Mouse (Mus musculus): ENCODE data around the gene Vcpkmt. TPM values are rescaled to one million over a fixed set of nuclear protein-coding genes. Genes with fewer than 3 reads are reported as not detected.

Vcpkmt gene
- polyA plus RNA-seq (2017; shearing (Covaris generic)), result 1.8 TPM

GRCm38 (mm10) chr12:69582613-69583269 is at the start of gene Vcpkmt:
TSS of gene Vcpkmt (minus strand) at chr12:69583028.

Other genes with a start within 250 kb of the Vcpkmt start
- gene Nemf, start 225.9 kb downstream of the Vcpkmt start, polyA plus RNA-seq (2017; shearing (Covaris generic)), result 133 TPM
- gene Arf6, start 210.9 kb downstream of the Vcpkmt start, polyA plus RNA-seq (2017; shearing (Covaris generic)), result 303 TPM
- gene Gm9887, start 210.6 kb downstream of the Vcpkmt start, polyA plus RNA-seq (2017; shearing (Covaris generic)), result 3.5 TPM
- 26.2 TPM for gene Sos2, start 98.8 kb upstream of the Vcpkmt start, polyA plus RNA-seq (2017; shearing (Covaris generic))
- gene L2hgdh, start 141.8 kb upstream of the Vcpkmt start, polyA plus RNA-seq (2017; shearing (Covaris generic)), result 4.2 TPM
- 20.2 TPM for gene Atp5s, start 141.9 kb upstream of the Vcpkmt start, polyA plus RNA-seq (2017; shearing (Covaris generic))
- not detected for gene Cdkl1, start 208.2 kb upstream of the Vcpkmt start, polyA plus RNA-seq (2017; shearing (Covaris generic))